Mouse (Mus musculus) layer of hippocampus, postnatal 25 days (tissue): ENCODE measurements at regions not wholly inside any gene's neighbourhood (a gene's known extent, or its start where the extent isn't known, plus 50 kb on each side); places are given as distances from the start of the nearest gene placed in this dataset.

Experiments used
- DNase-seq, 2 experiments: peaks; one replicate each; pipeline ENCODE4 v3.0.0; 2022; ENCODE audit warnings: mixed read lengths in 2 of 2, low spot score in 1 of 2; ENCODE audit errors: extremely low spot score in 1 of 2

DNA sequence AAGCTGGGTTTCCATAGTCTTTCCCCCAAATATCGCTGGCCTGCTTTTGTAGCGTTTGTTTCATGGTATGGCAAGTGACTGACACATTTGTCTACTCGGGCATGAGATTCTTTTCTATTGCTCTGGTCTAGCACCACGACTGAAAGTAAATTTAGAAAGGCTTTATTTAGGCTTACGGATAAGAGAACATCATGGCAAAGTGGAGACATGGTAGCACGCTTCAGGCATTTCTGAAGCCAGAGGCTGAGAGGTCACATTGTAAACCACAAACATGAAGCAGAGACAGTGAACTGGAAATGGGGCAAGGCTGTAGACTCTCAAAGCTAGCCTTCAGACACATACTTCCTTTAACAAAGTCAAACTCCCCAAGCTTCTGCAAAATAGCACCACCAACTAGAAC lies 93.9 kb downstream of the Cmpk2 start:
- DNase-seq = no peak

DNA sequence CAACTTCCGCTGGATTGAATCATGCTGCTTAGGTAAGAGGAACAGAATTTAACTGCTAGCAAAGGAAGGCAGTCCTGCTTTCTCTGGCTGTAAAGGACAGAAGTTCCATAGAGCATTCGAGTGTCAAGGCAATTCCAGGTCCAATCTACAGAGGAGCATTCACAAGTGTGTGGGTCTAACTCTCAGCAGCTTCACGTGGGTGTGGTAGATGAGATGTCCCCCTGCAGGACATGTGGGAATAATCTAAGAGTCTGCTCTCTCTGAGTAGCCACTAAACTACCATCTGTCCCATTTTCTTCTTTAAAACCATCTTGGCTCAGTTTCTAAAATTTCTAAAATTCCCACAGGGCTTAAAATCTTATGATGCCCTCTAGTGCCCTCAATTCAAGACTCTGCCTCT lies 90.6 kb downstream of the Cmpk2 start:
- DNase-seq = no peak

DNA sequence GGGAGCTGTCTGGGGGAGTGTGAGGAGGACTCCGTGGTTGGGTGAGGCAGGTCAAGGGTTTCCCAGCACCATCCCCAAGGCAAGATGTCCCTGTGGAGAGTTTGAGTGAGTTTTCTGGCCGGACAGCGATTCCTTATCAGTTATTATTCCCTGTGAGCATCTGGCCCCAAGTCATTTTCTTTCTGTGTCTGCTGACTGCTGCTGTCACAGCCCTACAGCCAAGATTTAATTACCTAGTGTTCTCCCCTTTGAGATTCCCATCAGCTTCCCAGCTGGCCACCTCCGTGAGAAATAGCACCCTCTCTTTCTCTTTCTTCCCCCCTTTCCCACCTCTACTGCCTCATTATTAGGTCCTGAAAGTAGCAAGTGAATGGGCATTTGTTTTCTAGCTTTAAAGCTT lies 88.4 kb downstream of the Cmpk2 start:
- no peak for DNase-seq

DNA sequence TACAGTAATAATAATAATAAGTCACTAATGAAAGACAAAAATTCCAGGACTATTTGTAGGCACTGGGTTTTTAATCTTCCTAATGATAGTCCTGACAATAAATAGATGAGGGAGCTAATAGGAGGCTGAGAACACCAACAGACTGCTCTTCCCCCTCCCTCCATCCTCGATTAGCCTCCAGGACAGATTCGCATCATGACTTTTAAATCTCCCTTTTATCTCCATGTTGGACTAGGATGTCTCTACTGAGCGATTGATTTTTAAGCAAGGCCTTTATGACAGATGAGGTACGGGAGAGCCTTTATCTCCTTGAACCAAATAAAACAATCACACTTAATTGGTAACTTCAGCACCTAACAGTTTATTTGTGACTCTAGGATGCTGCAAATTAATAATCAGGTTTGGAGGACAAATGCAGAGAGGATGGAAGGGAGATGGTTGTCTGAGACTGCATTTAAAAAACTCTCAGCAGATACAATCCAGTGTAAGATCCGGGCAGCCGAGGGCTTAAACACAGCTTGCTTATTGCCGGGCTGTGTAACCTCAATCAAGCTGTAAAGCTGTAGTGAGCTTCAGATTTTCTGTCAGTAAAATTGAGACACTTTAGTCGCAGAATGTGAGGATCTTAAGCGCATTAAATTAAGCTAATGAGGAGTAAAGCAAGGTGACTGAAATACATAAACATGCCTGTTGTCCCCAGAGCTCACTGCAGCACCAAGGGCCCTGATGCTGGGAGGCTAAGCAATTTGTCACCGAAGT lies 82.3 kb downstream of the Cmpk2 start:
- DNase-seq = no peak

DNA sequence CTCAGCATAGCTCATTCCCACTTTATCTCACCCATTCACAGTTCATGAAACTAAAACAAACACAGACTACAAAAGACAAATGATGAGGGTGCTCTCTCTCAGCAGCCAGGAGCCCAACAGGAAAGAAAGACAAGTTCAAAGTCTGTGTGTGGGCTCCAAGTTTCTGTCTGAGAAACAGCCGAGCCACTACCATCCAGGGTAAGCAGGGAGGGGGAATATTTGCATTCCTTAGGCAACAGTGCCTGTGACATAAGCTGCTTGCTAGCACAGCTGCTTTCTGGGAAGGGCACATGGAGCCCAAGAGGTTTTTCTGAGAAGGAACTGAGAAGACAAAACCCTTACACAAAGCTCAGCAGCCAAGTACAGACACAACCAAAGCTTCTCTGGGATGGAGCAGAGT lies 78.5 kb downstream of the Cmpk2 start:
- DNase-seq = no peak

DNA sequence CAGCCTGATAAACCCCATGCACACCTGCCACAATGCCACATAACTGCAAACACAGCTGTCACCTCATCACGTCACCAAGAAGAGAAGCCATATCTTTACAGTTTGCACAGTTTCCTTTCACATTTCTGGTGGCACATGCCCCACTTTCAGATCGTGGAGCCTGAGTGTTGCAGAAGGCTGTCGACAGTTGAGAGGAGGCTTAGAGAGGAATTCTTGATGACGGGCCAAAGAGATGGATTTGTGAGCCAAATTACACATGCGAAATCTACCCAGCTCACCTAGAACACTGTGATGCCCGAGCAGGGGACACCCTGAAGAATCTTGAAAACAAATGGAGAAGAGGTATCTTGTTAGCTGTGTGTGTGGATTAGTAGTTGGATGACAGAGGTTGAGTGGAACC lies 77.4 kb downstream of the Cmpk2 start:
- no peak for DNase-seq

DNA sequence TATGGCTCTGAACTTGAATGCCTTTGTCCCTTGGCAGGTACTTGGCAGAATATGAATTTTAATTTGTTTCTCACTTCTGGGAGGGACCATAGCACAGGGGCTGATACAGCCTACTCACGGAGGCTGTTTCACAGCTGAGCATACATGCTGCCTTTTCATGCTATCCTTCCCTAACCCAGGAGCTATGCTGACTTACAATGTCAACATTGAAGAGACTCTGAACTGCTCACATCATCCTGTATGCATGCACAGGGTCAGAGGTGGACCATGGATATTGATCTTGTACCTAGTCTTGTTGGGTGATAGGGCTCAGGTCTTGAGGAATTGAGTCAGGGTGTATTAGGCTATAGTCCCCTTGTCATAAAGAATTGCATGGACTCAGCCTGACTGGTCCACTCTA lies 74.5 kb downstream of the Cmpk2 start:
- DNase-seq = no peak

DNA sequence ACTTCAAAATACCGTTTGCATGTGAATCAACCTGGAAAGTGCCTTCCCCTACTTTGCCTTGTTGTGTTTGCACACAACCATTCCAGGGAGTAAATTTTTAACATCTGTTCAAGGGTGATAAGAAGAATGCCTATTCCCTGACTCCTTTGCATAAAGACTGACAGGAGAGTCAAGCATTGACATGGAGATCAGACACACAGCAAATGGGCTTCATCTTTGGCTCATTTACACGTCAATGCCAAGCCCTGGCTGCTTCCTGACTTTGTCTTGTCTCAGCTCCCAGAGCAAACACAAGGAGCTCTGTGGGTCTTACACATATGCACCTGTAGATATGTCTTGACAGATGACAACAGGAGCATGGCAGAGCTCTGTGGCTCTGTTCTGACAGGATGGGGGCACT lies 73.4 kb downstream of the Cmpk2 start:
- DNase-seq = no peak

DNA sequence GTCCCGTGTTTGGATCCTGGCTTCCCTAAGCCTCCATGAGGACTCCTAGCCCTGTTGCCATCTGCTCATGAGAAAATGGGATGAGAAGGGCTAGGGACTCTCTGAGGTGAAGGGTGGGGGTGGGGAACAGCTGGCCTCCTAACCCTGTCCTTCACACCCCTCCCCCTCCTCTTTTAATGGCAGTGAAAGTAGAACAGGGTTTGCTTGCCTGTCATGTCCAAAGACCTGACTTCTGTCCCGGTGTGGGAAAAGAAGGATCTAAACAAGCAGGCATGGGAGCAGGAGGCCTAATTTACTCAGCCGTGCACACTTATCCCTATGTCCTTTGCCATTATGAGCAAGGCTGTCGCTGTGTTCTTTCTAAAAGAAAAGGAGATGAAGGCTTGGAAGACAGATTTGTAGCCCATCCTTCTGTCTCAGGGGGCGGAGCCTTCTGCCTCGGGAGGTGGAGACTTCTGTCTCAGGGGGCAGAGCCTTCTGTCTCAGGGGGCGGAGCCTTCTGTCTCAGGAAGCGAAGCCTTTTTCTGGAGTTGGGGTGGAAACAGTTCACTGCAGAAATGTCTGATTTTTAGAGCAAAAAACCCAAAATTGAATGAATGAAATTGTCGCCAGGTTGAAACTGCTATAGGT lies 66.4 kb downstream of the Cmpk2 start:
- no peak for DNase-seq

DNA sequence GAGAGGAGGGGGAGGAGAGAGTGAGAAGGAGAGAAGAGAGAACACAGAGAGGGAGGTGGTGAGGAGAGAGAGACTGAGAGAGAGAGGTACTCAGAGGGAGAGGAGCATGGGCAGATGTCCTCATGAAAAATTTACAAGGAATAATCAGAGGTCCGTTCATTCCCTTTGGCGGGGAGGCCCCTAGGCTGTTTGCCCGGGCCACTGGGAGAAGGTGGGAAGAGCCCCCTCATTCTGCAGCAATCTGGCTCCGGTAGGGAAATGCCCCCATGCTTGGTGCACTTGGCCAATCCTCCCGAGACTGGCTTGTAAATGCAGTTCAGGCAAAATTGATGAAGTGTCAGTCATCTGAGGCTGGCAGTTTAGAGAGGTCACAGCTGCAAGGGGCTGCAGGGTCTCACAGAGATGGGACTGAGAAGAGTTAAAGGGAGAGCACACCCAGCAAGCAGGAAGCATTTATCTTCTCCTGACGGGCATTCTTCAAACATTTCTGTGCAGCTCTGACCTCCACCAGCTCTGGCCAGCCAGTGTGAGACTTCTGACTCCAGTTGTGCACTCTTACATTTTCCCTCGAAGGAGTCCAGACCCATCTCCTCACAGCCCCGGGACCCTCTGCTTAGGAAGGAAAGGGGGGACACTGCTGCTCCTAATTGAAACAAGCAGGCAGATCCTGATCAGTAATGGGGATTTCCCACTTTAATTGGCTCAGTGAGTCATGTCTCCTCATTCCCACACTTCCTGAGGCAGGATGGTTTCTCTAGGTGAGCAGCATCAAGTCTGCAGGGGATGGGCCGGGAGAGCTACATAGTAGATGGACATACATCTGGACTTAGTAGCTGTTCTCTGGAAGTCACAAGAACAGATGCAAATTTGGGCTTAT lies 65.5 kb downstream of the Cmpk2 start:
- DNase-seq = no peak

DNA sequence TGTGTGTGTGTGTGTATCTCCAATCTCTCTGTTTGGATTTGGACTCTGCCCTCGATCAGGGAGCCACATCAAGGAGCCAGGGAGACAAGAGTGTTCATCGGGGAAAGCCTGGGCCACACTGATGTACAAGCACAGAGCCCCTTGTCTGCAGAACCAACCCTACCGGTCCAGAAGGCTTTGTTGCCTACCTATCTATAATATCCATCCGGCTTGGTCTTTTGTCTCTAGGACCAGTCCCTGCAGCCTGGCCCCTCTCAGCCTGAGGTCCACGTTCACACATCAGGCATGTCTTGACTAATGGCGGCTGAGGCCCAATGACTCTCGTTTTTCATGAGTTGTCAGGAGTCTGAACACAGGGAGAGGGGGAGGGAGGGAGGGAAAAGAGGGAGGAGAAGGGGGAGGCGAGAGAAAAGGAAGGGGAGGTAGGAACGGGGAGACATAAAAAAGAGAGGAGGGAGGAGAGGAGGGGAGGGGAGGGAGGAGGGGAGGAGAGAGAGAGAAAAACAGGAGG lies 64.7 kb downstream of the Cmpk2 start:
- DNase-seq = no peak

DNA sequence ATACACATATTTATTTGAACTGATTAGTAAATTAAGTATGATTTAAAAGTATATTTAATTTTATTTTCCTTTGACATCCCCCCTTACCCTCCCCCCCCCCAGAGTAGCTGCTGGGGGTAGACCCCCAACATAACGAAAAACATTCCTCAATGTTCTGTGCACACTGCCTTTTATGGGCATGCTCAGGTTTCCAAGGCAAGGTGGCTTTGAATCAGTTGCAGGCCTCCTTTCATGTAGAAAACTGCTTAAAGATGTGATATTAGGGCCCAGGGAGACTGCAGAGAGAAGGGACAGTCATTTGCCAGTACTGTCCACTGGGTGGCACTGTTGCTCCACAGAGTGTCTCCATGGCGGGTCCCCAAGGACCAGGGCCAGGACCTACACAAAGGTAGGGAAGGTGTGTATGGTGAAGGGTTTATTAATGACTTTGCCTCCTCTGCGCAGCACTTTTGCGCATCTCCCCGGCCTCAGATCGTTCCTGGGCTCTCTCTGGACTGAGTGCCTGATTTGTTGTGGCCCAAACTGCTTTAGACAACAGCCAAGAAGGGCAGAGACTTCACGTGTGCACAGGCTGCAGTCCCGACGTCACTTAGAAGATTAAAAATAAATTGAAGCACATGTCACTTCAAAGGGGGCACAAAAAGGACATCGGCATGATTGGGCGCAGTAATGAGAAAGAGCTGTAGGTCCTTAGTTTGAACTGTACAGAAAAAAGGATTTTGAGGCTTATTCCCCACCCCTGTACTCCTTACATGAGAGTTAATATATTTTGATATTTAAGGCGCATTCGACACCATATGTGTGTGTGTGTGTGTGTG lies 64.0 kb downstream of the Cmpk2 start:
- DNase-seq = peak; percentile 74 to 92

DNA sequence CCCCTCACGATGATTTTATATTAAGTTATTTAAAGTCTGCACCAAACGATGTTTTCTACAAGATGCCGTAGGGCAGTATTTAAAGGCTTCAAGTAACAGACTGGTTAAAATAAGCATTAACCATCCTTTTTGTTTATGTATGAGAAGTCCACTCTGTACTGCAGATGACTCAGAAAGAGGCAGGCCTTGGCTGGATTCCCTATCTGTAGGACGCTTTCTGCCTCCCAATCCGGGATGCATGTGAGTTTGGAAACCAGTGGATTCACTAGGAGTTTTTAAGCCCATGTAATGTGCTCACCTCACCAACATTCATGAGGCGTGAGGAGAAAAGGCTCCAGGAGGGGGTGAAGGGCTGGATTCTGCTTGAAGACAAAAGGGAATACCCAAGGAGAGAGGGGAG lies 63.1 kb downstream of the Cmpk2 start:
- no peak for DNase-seq
